Mouse (Mus musculus): Measurements from ENCODE around the gene Mpped2.

Mpped2 gene

DNA sequence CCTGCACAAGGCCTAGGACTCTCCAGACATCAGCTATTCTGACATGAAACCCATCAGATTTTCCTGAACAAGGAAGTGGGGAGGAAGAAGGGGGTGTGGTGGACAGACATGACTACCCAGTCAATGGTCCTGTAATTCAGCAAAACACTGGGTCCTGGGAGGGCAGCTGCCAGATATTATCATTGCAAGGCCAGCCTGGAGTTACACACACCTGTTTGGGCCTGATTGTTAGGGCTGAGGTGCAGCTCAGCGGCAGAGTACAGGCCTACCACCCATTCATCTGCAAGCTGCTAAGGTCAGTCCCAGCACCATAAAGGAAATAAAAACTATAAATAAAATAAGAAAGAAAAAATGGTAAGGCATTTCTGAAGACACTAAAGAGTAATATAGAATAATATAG is 52.3 kb downstream of the Mpped2 start:
- DNase-seq (ENCODE audit: low read depth, low spot score) = no peak

DNA sequence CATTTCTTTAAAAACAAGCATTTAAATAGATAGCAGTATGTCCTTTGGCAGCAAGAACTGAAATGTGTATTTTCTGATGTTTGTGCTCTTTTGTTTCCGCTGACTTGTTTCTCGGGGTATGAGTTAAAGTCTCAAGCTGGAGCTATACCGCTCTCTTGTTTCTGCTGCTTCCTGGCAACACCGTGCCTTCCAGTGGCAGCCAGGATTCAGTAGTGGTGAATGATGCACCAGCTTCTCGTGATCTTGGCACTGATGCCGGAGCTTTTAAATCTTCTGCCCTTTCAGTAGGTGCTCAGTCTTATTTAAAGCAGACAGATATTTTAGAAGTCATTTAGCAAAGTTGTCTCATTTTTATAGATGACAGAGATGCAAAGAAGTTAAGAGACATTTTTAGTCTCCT is 53.1 kb downstream of the Mpped2 start:
- peak; percentile 69 for DNase-seq (ENCODE audit: low read depth, low spot score)

DNA sequence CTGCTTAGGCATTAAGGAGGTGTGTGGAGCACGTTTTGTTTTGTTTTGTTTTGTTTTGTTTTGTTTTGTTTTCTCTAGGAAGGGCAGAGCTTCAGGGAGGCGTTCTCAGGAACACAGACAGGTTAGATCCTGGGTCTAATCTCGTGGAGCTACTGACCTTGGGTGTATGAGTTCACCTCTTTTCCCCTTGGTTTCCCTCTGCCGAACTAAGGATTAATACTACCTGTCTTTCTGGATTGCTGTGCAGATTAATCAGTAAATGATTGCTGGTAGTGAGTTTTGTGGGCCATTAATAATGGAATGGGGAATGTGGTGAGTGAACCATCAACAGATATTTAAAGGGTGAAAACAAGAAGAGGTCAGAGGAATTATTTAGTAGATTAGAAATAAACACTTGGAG is 53.8 kb downstream of the Mpped2 start:
- DNase-seq (ENCODE audit: low read depth, low spot score) = no peak

GRCm38 (mm10) chr2:106747342-106747741 is 54.3 kb downstream of the Mpped2 start:
- peak; percentile 77 for DNase-seq (ENCODE audit: low read depth, low spot score)

DNA sequence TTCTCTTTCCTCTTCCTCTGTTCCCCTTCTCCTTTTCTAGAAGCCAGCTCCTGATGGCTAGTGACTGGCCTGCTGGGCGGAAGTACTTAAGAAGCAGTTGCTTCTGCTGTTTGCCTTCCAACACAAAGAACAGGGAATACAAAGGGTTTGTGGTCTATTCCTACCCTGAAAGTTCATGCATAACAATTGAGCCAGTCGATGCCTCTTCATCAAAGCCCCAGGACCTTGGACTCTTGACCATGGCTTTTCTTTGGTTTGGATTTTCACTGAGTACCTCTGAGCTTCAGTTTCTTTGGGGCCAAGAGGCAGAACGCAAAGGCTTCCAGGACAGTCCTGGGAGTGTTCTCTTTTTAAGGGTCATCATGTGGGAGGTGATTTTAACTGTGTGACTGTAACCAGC is 57.8 kb downstream of the Mpped2 start:
- DNase-seq (ENCODE audit: low read depth, low spot score) = no peak

GRCm38 (mm10) chr2:106753703-106754102 is 60.6 kb downstream of the Mpped2 start:
- DNase-seq (ENCODE audit: low read depth, low spot score) = no peak

- DNase-seq (ENCODE audit: low read depth, low spot score) = no peak
These were observed 61.6 kb downstream of the Mpped2 start for GRCm38 (mm10) chr2:106754696-106755095.

DNA sequence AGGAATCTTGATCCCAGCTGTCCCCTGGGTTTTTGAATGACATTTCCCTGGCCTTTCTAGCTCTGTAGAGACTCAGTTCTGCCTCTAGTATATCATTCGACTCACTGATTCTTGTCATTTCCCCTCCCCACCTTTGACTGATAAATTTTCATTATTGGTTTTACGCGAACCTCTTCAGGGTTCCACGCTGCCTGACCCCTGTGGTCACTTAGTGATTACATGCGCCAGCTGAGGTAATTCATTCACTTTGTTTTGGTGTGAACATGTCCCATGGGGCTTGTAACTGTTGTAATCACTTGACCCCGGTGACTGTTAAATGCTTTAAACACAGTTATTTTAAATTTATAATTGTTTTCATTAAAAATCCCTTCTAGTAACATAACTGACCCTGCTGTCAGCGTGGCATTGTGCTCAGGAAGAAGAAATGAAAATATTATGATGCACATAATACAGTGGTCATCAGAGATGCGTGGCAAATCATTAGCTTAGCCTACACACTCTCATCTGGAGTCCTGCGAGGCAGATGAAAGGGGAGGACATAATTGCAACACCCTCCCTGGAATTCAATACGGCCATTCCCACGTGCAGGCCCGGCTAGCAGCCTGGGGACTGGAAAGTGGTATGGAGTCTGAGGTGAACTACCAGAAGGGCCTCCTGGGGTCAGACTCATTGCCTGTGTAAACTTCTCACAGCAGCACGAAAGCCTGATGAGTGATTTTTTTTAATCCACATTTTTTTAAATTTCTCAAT is 63.5 kb downstream of the Mpped2 start:
- no peak for DNase-seq (ENCODE audit: low read depth, low spot score)

DNA sequence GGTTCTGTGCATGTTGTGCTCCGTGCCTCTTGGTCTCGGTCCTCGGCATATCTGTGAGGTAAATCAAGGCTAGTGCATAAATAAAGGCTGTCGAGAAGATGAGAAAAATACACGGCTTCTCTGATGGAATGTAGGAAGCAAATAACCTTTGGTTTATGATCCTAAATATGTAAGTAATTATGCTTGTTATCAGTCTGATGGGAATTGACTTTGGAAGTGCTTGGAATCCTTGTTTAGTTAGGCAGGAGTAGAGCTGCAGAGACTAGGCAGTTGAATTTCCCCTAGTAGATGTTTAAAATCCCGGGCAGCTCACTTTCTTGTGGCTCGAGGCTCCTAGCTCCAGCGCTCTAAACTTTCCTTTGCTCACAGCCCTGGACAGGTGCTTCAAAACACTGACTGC is 69.9 kb downstream of the Mpped2 start:
- DNase-seq (ENCODE audit: low read depth, low spot score) = no peak

GRCm38 (mm10) chr2:106769236-106769635 is 76.2 kb downstream of the Mpped2 start:
- no peak for DNase-seq (ENCODE audit: low read depth, low spot score)

DNA sequence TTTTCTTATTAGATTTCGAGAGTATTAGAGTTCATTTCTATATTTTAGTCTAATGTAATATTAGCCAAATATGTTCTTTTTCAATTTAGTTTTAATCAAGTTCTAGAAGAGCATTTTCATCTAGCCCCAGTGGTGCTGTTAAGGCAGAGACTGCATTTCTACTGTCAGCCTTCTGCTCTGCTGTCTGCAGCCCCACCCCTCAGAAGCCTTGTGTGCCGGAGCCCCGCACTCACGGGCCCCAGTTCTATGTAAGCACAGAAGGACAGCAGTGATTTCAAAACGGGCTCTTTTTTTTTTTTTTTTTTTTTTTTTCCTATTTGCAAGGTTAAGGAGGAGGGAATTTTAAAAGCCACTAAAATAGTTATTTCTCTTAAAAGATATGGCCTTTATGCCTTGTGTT is 79.6 kb downstream of the Mpped2 start:
- no peak for DNase-seq (ENCODE audit: low read depth, low spot score)

DNA sequence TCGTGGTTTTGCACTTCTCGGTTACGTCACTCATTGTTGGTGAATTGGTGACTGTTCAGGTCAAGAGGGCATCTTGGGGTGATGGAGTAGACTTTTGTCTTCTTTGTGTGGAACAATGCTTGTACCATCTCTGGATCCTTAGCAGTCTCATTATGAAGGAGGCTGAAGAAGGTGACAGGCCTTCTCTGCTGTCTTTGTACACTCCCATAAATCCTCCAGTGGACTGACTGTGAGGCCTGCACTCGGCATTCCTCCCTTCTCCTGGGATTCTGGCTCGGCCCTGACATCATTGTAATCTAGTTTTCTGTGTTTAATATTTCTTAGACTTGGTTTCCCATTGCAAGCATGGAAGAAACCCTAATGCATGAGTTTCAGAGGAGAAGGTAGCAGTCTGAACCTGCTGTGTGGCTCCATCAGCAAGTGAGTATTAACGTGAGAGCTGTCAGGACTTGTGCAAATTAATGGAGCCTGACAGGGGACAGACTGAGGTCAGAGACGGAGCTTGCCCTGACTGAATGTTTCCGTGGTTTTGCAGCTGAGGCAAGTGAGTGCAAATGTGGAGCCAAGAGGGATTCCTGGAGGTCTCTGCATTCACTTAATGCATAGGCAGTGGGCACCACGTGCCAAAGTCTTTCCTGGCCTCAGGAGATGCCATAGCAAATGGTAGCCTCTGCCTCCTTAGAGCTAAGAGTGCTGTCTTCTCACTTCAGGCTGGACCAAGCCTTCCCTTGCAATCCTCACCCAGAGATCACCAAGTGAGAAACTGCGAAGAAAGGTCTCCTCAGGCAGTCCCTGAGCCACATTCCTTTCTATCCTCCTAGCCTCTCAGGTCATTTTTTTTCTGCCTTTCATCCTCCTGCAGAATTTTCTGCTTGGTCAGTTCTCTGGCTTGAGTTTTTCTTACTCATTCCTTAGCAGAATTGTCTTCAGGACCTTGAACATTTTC is 81.5 kb downstream of the Mpped2 start:
- DNase-seq (ENCODE audit: low read depth, low spot score) = no peak

DNA sequence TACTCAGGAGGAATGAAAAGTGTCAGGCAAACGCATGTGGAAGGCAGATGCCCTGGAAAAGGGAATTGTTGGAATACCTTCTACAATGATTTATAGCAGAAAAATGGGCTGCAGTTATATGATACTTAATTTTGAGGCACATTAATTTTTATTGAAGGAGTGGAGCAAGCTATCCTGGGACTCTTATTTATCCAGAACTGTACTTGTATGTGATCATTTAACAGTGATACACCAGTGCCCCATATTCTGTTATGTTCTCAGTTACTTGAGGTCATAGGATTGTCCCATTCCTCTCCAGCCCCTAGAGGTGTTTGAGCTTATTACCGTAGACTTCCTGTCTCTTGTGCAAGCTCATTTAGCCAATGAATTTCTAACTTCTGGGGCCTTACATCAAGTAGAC is 82.9 kb downstream of the Mpped2 start:
- no peak for DNase-seq (ENCODE audit: low read depth, low spot score)

DNA sequence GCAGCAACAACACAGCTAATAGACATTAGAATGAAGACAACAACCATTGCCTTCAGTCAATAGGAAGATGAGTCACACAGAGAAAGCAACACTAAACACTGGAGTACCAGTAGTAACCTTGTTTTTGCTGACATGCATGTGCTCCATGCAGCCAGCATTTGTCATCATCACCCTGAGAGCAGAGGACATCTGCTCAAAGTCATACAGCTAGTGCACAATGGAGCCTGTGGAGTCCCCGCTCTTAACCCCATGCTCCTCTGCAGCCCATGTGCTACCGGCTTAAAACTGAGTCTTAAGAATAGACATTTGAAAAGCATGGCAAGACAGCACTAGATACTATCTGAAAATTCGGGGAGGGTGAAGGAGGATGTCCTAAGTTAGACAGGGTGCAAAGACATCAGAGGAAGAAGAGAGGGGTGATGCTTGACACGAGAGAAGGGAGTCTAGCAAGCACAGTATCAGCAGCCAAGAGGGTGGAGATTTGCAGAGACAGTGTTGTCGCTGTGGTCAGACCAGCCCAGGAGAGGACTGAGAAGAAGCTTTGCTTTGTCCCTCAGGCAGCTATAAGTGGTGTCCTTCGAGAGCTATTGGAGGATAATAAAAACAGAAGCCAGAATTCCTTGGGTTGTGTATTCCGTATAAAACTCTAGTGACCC is 85.9 kb downstream of the Mpped2 start:
- DNase-seq (ENCODE audit: low read depth, low spot score) = no peak

DNA sequence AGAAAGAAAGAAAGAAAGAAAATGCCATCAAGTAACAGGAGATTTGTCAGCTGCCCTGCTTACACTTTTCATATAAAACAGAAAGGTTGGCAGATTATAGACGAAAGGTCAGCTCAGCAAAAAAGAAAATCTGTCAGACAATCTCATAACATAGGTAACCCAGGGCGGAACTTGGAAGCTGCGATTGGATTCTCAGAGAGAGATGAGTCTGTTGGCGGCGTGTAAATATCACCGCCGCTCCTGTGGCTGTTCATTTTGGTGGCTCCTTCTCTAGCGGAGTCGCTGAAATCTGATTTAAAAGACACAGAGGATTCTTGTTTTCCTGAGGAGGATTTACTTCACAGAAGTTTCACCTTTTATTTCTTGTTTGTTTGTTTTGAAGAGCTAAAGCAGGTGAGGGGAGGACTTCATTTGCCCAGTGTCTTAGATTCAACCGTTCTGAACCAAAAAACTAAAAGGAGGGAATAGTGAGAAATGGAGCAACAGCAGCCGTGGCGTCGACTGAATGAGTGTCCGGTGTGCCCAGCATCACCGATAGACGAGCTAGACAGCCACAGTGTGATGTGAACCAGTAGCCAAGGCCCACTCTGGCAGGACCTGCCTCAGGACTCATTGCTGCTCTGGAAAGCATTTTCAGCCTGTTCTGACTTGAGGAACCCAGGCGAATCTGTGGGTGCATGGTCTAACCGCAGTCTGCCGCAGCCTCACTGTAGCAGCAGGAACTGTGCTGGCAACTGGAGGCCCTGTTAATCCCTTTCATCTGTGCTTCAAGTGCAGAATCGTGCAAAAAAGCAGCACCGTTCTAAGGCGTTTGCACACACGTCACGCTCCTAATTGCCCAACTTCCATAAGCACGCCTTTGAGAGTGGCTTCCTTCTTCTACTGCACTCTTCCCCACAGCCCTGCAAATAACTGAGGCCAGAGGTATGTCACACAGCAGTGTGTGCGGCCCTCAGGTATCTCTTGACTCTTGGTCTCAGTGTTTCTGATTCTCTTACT is 88.4 kb downstream of the Mpped2 start:
- DNase-seq (ENCODE audit: low read depth, low spot score) = peak; percentile 54

DNA sequence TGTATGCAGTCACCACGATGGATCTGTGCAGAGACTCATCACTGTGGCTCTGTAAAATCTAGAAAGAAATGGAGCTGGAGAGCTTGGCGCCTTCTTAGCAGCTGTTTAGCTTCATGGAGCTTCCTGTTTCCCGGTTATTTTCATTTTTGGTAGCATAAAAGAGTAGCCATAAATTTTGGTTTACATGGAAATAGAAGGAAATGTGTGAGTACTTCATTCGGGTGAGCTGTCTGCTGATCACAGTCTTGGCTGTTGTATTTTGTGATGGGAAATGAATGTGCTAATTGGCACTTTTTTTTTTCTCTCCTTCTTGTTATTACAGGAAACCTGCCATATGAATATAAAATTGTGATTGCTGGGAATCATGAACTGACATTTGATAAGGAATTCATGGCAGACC is 90.2 kb downstream of the Mpped2 start:
- no peak for DNase-seq (ENCODE audit: low read depth, low spot score)

GRCm38 (mm10) chr2:106788055-106788454 is 95.0 kb downstream of the Mpped2 start:
- no peak for DNase-seq (ENCODE audit: low read depth, low spot score)

DNA sequence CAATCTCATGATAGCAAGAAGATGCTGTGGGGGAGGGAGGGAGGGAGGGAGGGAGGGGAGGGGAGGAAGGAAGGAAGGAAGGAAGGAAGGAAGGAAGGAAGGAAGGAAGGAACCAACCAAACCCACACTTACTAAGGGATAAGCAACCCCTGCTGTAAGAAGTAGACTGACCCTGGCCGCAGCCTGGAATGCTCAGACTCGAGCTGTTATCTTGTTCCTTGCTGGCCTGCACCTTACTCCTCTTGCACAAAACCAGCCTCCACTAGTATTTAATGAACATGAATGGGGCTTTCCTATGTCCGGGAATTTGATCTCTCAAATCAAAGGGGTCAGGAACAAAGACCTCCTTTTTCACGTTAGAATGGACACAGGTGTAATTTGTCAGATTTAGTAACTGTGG is 95.5 kb downstream of the Mpped2 start:
- DNase-seq (ENCODE audit: low read depth, low spot score) = no peak

GRCm38 (mm10) chr2:106789694-106790328 is 96.7 kb downstream of the Mpped2 start:
- DNase-seq (ENCODE audit: low read depth, low spot score) = no peak

GRCm38 (mm10) chr2:106790329-106790701 is 97.2 kb downstream of the Mpped2 start:
- DNase-seq (ENCODE audit: low read depth, low spot score) = no peak

GRCm38 (mm10) chr2:106796246-106796645 is 103.2 kb downstream of the Mpped2 start:
- no peak for DNase-seq (ENCODE audit: low read depth, low spot score)
